Mouse (Mus musculus): Measurements from ENCODE around the gene Efna1. TPM values are rescaled to one million over a fixed set of nuclear protein-coding genes. Genes with fewer than 3 reads are reported as not detected.
A peak's percentile ranks its signal among the peaks of the same experiment; 100 is the strongest.

Gene Efna1
- total and polyA plus RNA-seq, 3 experiments, result not detected

DNA sequence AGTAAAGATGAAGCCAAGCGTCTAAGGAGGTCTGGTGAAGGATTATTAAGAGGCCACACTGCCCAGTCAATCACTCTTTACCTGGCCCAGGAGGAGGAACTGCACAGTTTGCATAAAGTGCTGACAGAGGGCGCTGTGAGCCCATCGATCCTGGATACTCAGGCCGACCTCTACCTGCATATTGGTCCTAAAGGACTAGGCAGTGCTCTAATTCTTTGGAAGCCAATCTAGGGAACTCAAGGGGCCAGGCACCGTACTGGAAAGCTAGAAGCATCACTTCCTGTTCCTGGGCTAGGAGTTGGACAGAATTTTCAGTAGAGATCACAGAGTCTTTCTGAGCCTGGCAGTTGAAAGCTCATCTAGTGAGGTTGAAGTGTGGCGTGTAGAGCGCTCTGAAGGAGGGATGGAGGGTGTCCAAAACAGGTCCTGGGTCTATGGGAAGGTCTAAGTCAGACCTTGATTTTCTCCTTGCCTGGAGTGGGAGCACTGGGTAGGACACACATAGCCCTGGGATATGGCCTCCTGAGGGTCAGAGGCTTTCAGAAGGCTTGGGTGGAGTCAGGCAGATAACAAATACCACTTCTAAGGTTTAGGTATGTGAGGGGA is 30.4 kb downstream of the Efna1 start:
- peak; percentile 76 for DNase-seq (ENCODE audit: low read depth, low spot score)
- Histone ChIP-seq H3K9me3 (replicated peaks; ENCODE audit: insufficient read depth, low read length) (no peaks in the 10 kb centered on the region), H3K4me3 (ENCODE audit: control insufficient read depth in 1 of 2, insufficient read depth in 1 of 2, low read depth in 2 of 2, low read length in 2 of 2) (no peak overlapping the region), H3K9ac (ENCODE audit: control insufficient read depth, low read depth, low read length, poor library complexity, severe bottlenecking) (peak overlapping the region; percentile 15), H3K36me3 (ENCODE audit: control insufficient read depth in 1 of 2, insufficient read depth in 2 of 2, low read length in 2 of 2) (peaks cover 7 to 31% of the 10 kb centered on the region in 2 experiments; a peak in 3 of 4 replicates), H3K27me3 (ENCODE audit: control insufficient read depth in 1 of 2, insufficient read depth in 2 of 2, low read length in 2 of 2) (peaks cover 0 to 4% of the 10 kb centered on the region in 2 experiments; a peak in 3 of 4 replicates), H3K27ac (ENCODE audit: control insufficient read depth, low read depth, low read length) (peak overlapping the region; percentile 11; the same call in 1 of the 2 replicates), H3K79me2 (ENCODE audit: control insufficient read depth, insufficient read depth, low read length, poor library complexity) (peaks cover 13% of the 10 kb centered on the region), H3K4me1 (ENCODE audit: control insufficient read depth in 1 of 2, insufficient read depth in 2 of 2, low read length in 2 of 2) (peaks cover 15 to 34% of the 10 kb centered on the region in 2 experiments; a peak in 3 of 4 replicates)
- TF ChIP-seq MAZ (IDR thresholded peaks at IDR 0.05; ENCODE audit: low read depth, low read length), result no peak
- peak; percentile 46 for TF ChIP-seq SMC3 (IDR thresholded peaks at IDR 0.05; ENCODE audit: low read depth, low read length)
- no peak for TF ChIP-seq MEF2A (IDR thresholded peaks at IDR 0.05; ENCODE audit: extremely low read depth, insufficient replicate concordance, low read depth, low read length, poor library complexity, severe bottlenecking)
- no peak for TF ChIP-seq SIN3A (IDR thresholded peaks at IDR 0.05; ENCODE audit: low read length)
- TF ChIP-seq POLR2AphosphoS2 (IDR thresholded peaks at IDR 0.05; ENCODE audit: low read length), result peak; percentile 100
- TF ChIP-seq CHD1 (IDR thresholded peaks at IDR 0.05; ENCODE audit: low read depth, low read length), result no peak
- no peak for TF ChIP-seq USF2 (IDR thresholded peaks at IDR 0.05; ENCODE audit: borderline replicate concordance in 1 of 2, insufficient read depth in 1 of 2, low read depth in 1 of 2, low read length in 2 of 2)
- no peak for TF ChIP-seq TAL1 (IDR thresholded peaks at IDR 0.05; ENCODE audit: low read length)
- no peak for TF ChIP-seq ETS1 (IDR thresholded peaks at IDR 0.05; ENCODE audit: low read depth, low read length)
- TF ChIP-seq TCF12 (IDR thresholded peaks at IDR 0.05; ENCODE audit: low read depth, low read length), result no peak
- 0 out of 2 replicates have a peak, but pooled peaks have one; percentile 15 for TF ChIP-seq ZMIZ1 (IDR thresholded peaks at IDR 0.05; ENCODE audit: low read depth, low read length)
- peak; percentile 71 to 85 (median 85) for TF ChIP-seq CTCF (IDR thresholded peaks at IDR 0.05 in 2 of 3, conservative IDR thresholded peaks at IDR 0.05 in 1 of 3; ENCODE audit: control insufficient read depth in 1 of 3, insufficient read depth in 1 of 3, low read depth in 2 of 3, low read length in 3 of 3, poor library complexity in 1 of 3, severe bottlenecking in 1 of 3)
- TF ChIP-seq E2F4 (IDR thresholded peaks at IDR 0.05; ENCODE audit: borderline replicate concordance, low read depth, low read length), result no peak
- TF ChIP-seq RAD21 (IDR thresholded peaks at IDR 0.05; ENCODE audit: low read depth, low read length), result peak; percentile 70
- TF ChIP-seq ZC3H11A (IDR thresholded peaks at IDR 0.05; ENCODE audit: low read depth, low read length), result peak; percentile 44; the same call in 1 of the 2 replicates
- TF ChIP-seq POLR2AphosphoS5 (IDR thresholded peaks at IDR 0.05; ENCODE audit: borderline replicate concordance, low read depth, low read length), result no peak
- peak; percentile 39 to 50; a peak in 2 of 4 replicates for TF ChIP-seq POLR2A (IDR thresholded peaks at IDR 0.05; ENCODE audit: control insufficient read depth in 1 of 2, insufficient read depth in 1 of 2, low read depth in 1 of 2, low read length in 2 of 2, poor library complexity in 1 of 2)
- no peak for TF ChIP-seq GABPA (IDR thresholded peaks at IDR 0.05; ENCODE audit: low read depth, low read length)

DNA sequence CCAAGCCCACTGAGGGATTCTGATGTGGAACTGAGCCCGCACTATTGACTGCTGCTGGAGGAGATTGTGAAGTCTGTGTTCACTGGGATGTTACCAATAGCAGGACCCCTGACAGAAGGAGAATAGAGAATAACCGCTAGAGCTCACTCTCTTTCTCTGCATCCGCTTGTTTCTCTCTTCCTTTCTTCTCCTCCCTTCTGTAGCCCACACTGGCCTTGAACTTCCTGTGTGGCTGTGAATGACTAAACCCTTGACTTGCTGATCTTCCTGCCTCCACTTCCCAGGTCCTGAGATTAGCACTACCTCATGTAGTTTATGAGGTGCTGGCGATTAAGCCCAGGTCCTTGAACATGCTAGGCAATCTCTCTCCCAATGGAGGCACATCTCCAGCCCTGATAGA is 33.5 kb downstream of the Efna1 start:
- H3K27me3 ChIP-seq (ENCODE audit: control insufficient read depth in 1 of 2, insufficient read depth in 2 of 2, low read length in 2 of 2), result no peaks in the 10 kb centered on the region; a peak in 1 of 4 replicates

More for the DNA sequence above, 33.5 kb downstream of the Efna1 start:
- H3K36me3 ChIP-seq (ENCODE audit: control insufficient read depth in 1 of 2, insufficient read depth in 2 of 2, low read length in 2 of 2), result peaks cover 7 to 25% of the 10 kb centered on the region in 2 experiments; a peak in 3 of 4 replicates
- no peaks in the 10 kb centered on the region for H3K9me3 ChIP-seq (replicated peaks; ENCODE audit: insufficient read depth, low read length)
- H3K79me2 ChIP-seq (ENCODE audit: control insufficient read depth, insufficient read depth, low read length, poor library complexity), result peaks cover 17% of the 10 kb centered on the region
- peak; percentile 39 for DNase-seq (ENCODE audit: low read depth, low spot score)
- peak overlapping the region; percentile 72 to 84 for H3K4me3 ChIP-seq (ENCODE audit: control insufficient read depth in 1 of 2, insufficient read depth in 1 of 2, low read depth in 2 of 2, low read length in 2 of 2)
- H3K9ac ChIP-seq (ENCODE audit: control insufficient read depth, low read depth, low read length, poor library complexity, severe bottlenecking), result peak overlapping the region; percentile 99
- H3K4me1 ChIP-seq (ENCODE audit: control insufficient read depth in 1 of 2, insufficient read depth in 2 of 2, low read length in 2 of 2), result peaks cover 17 to 28% of the 10 kb centered on the region in 2 experiments; a peak in 3 of 4 replicates
- H3K27ac ChIP-seq (ENCODE audit: control insufficient read depth, low read depth, low read length), result peak overlapping the region; percentile 98
- TF ChIP-seq POLR2AphosphoS5 (IDR thresholded peaks at IDR 0.05; ENCODE audit: borderline replicate concordance, low read depth, low read length), result no peak
- peak in 1 of 2 experiments; percentile 16; a peak in 1 of 4 replicates for TF ChIP-seq POLR2A (IDR thresholded peaks at IDR 0.05; ENCODE audit: control insufficient read depth in 1 of 2, insufficient read depth in 1 of 2, low read depth in 1 of 2, low read length in 2 of 2, poor library complexity in 1 of 2)

Measured in MEL (cell line).